Mouse (Mus musculus): ENCODE data around the gene Ascl4.

GRCm38 (mm10) chr10:85879886-85880486 is 47.5 kb upstream of the Ascl4 start:
- TF ChIP-seq USF1 (IDR thresholded peaks at IDR 0.05; ENCODE audit: low read depth) (no peak), CTCF (IDR thresholded peaks at IDR 0.05; ENCODE audit: control insufficient read depth, insufficient read depth, insufficient read length) (no peak), FOSL1 (IDR thresholded peaks at IDR 0.05; ENCODE audit: insufficient read depth, low read length, poor library complexity, severe bottlenecking) (no peak)

All from C2C12 (cell line).